Mouse (Mus musculus): Measurements from ENCODE around the gene Nr5a2.

GRCm38 (mm10) chr1:136796361-136797090 lies 163.7 kb downstream of the Nr5a2 start:
- no peak for TF ChIP-seq POLR2A (IDR thresholded peaks at IDR 0.05; ENCODE audit: borderline replicate concordance, extremely low read depth, insufficient read depth, insufficient read length, poor library complexity, severe bottlenecking)
- no peak for TF ChIP-seq CTCF (IDR thresholded peaks at IDR 0.05; ENCODE audit: borderline replicate concordance, extremely low read depth, insufficient read depth, insufficient read length)

Measured in brain, embryonic 14.5 days (tissue).